Mouse (Mus musculus) liver (tissue): ENCODE measurements around the gene Cdk1.
A peak's percentile ranks its signal among the peaks of the same experiment; 100 is the strongest.

Experiments used
- DNase-seq: peaks from one replicate; pipeline ENCODE4 v3.0.0-alpha.2; 2020; ENCODE audit warnings: mixed read lengths

The Cdk1 gene

GRCm38 (mm10) chr10:69305600-69305999 lies 47.1 kb downstream of the Cdk1 start:
- peak; percentile 38 for DNase-seq

- peak; percentile 37 for DNase-seq
Observed at GRCm38 (mm10) chr10:69304819-69305218, 47.9 kb downstream of the Cdk1 start.

- DNase-seq: no peak
Observed at GRCm38 (mm10) chr10:69302667-69303066, 50.1 kb downstream of the Cdk1 start.

GRCm38 (mm10) chr10:69299985-69300384 lies 52.8 kb downstream of the Cdk1 start:
- no peak for DNase-seq

GRCm38 (mm10) chr10:69295919-69296318 lies 56.8 kb downstream of the Cdk1 start:
- no peak for DNase-seq

GRCm38 (mm10) chr10:69290736-69291135 lies 62.0 kb downstream of the Cdk1 start:
- DNase-seq: no peak

- no peak for DNase-seq
Observed at GRCm38 (mm10) chr10:69288720-69289119, 64.0 kb downstream of the Cdk1 start.

- no peak for DNase-seq
Observed at GRCm38 (mm10) chr10:69288086-69288485, 64.7 kb downstream of the Cdk1 start.

GRCm38 (mm10) chr10:69286939-69287338 lies 65.8 kb downstream of the Cdk1 start:
- DNase-seq: no peak
